Mouse (Mus musculus) hindlimb bud, embryonic 11.5 days (tissue): ENCODE results near the gene Pde1c.

Source experiments
- DNase-seq: peaks from one replicate; pipeline ENCODE4 v3.0.0-alpha.2; 2012; ENCODE audit warnings: low read depth, low spot score; ENCODE audit errors: extremely low spot score

Gene Pde1c

GRCm38 (mm10) chr6:56130493-56131159 lies 438.3 kb downstream of the Pde1c start:
- DNase-seq: no peak

DNA sequence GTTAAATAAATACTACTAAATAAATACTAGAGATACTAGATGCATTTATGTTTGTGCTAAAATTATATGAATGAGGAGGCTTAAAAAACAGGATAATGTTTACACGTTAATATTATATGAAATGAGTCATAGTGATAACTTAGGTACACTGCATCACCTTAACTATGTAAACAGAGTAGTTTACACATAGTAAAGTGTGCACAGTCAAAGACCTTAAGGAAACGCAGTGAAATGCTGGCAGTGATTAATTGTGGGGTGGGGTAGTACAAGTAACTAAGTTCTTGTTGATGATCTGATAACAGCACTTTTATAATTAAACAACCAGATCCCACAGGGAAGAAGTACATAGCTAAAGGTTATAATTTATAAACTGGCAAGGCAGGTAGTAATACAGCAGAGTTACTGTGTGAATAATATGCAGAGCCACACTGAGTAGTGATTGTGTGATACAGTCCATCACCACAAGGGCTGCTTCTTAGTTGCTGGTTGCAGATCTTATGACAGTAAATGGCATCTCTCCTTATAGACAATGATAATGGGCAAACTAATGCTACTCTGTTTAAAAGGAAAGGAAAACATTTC lies 469.3 kb downstream of the Pde1c start:
- no peak for DNase-seq

GRCm38 (mm10) chr6:56098427-56098826 lies 470.5 kb downstream of the Pde1c start:
- no peak for DNase-seq

DNA sequence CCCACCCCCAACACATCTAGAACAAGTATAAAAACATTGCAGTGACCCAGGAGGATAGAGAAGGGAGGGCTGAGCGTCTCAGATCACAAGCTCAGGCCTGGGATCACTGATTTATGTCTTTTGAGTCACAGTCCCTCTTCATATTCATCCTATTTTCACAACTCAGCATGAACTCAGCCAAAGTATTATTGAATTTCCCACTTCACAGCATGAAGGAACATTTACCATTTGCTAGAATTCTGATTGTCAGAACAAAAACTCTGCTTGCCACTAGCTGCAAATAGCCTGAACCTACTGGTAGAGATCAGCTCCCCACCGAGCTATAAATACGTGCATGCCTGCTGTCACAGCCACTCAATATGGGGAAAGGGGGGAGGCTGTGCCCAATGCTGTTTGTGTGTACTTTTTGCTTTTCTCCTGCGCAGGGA lies 492.5 kb downstream of the Pde1c start:
- DNase-seq: no peak

DNA sequence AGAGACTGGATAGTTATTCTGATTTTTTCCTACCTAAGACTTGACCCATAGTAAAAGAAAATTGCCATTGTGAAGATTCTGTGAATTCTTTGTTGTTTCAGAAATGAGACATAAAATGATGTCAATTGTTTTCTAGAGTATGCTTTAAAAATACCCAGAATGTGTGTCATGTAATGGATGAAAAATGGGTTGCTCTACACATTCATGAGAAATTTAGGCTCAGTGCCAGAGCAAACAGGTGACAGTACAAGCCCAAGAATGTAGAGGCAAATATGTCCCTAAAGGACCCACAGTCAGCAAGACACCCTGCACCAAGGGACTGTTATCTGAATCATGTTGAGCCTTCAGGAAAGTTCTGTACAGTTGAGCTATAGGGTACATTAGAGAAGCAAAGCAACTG lies 500.4 kb downstream of the Pde1c start:
- no peak for DNase-seq

GRCm38 (mm10) chr6:56066632-56067282 lies 502.1 kb downstream of the Pde1c start:
- DNase-seq: peak; percentile 22

DNA sequence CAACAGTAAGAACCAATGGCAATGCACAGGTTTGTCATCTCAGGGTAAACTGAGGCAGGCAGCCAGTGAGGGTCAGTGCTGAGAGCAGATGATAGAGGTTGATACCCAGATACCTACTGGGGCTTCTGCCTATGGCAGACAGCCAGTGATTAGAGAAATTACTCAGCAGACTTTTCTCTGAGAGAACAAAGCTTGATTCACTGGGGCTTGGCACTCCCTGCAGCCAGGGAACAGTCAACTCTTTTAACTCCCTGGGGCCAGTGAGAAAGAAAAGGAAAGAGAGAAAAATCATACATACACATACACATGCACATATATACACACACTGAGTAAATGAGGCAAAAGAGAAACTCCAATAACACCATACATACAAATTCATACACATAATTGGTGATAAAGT lies 505.2 kb downstream of the Pde1c start:
- DNase-seq: no peak

DNA sequence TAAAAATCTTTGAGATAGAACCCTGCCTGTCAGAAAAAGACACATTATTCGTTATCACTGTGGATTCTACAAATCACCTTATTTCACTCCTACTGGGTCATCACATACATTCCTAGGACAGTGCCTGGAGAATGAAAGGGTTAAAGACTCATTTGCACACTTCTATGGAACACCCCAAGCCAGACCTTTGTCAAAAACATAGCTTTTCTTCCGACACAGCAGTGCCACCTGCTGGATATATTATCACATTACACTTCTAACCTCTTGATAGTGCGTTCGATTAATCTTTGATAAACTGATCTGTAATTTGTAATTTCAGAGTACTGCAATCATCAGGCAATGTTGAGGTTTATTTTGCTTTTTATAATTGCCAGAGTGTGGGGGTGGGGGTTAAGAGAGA lies 519.8 kb downstream of the Pde1c start:
- DNase-seq: no peak

DNA sequence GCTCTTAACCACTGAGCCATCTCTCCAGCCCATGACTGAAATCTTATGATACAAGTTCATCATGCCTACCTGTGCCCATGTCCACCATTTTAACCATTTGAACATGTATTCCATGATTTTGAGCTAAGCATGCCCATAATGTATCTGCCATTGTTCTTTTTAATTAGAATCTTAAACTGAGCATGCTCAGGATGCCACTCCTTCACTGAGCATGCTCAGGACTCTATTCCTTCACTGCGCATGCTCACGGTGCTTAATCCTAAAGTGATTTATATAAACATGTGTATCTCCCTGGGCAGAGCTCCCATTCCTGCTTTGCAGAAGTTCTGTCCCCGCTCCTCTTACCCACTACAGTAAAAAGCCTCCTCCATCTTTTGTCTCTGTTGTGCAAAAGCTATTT lies 520.3 kb downstream of the Pde1c start:
- no peak for DNase-seq

GRCm38 (mm10) chr6:56044716-56045115 lies 524.2 kb downstream of the Pde1c start:
- no peak for DNase-seq

- DNase-seq: no peak
Observed at GRCm38 (mm10) chr6:56044270-56044669, 524.6 kb downstream of the Pde1c start.

DNA sequence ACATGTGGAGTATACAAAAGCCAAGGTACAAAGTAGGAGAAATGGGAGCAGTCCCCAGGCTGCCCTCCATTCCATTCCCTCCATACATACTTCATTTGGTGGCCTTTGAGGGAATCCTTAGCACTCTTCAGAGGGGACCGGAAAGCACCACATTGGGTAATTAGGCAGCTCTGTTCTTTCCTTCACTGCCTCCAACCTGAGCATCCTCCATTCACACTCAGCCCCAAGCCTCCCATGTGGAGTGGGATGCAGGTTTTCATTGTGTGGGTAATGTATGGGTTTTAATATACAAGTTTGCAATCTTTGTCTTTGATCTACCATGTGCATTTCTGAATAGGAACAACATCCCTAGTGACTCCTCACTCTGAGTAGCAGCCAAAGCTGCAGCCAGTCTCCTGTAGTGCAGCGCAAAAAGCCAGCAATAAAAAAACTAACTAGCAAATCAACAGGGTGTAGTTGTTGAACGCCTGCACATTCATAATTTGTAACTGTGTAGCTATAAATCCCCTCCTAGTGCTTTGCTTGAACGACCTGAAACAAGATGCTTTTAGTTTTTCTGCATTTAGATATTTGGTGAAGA lies 529.3 kb downstream of the Pde1c start:
- no peak for DNase-seq

GRCm38 (mm10) chr6:56035054-56035453 lies 533.8 kb downstream of the Pde1c start:
- no peak for DNase-seq

- DNase-seq: no peak
Observed at GRCm38 (mm10) chr6:56032231-56032630, 536.7 kb downstream of the Pde1c start.

DNA sequence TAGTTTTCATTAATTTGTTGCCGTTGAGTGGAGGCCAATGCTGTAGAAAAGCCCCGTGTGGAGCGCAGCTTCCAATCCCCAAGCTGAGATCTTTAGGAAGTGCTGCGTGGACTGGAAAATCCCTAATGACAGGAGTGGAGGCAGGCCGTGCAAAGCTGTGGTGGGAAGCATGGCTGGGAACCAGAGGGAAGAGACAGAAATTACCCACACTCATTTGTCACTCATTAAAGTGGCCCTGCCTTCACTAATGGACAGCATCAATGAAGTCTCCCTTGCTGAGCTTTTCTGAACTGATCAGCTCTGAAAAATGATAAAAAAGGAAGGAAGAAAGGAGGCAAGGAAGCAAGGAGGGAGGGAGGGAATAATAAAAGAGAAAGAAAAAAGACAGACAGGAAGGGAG lies 538.9 kb downstream of the Pde1c start:
- DNase-seq: no peak

- DNase-seq: no peak
Observed at GRCm38 (mm10) chr6:56027966-56028365, 540.9 kb downstream of the Pde1c start.

DNA sequence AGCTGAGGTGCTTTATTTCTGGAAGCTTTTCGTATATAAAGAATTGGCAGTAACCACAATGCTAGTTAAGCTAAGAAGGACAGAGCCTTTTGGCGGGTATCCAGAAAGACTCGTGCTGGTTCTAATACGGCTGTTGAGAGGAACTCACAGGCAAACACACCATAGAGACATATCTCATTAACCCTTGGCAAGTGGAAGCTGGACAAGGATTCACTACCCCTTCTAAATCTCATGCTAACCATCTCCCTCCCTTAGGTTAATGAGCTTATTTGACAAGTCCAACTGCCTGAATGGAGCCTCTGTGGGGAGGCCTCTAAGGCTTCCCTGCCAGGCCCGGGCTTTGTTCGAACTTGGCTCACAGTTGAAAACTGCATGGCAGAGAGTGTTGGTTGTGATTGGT lies 541.6 kb downstream of the Pde1c start:
- no peak for DNase-seq

DNA sequence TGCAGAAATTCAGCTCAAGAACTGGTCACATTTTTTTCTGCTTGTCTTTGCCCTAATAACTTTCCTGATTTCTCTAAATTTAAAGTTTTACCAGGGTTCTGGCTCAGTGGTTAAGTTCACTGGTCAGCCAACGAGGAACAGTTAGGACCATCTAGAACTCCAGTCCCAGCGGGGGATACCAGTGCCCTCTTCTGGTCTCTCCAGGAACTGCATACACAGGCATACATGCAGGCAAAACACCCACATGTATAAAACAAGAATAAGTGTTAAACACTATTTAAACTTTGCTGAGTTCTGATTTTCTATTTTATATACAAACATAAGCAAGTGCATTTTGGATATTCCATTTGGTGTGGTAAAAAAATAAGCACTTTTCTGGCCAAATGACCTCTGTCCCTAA lies 543.4 kb downstream of the Pde1c start:
- DNase-seq: no peak
